Mouse (Mus musculus) limb, embryonic 13.5 days (tissue): ENCODE data around the gene Lypd5. TPM values are rescaled to one million over a fixed set of nuclear protein-coding genes. Genes with fewer than 3 reads are reported as not detected.

Source experiments
- ATAC-seq: fragments of 200-750 bp; cut with Nextera tagmentation; 2 replicates; pipeline ENCODE4 v1.8.0; 2017; ENCODE audit warnings: low read depth, moderate number of reproducible peaks, moderate TSS enrichment; ENCODE audit not compliant: low FRiP score
- H3K27ac ChIP-seq: fragments of 300-500 bp; sonication (generic); 2 replicates; pipeline ENCODE4 v1.5.1; 2015; ENCODE audit warnings: inconsistent platforms, mild to moderate bottlenecking, moderate library complexity
- H3K27me3 ChIP-seq: fragments of 300-500 bp; sonication (generic); 2 replicates; pipeline ENCODE4 v1.6.1; 2015; ENCODE audit warnings: mild to moderate bottlenecking, inconsistent platforms
- H3K36me3 ChIP-seq: fragments of 300-500 bp; sonication (generic); 2 replicates; pipeline ENCODE4 v1.6.1; 2015; ENCODE audit warnings: inconsistent platforms, mild to moderate bottlenecking, moderate library complexity
- H3K4me1 ChIP-seq: fragments of 300-500 bp; sonication (generic); 2 replicates; pipeline ENCODE4 v1.6.1; 2015; ENCODE audit warnings: inconsistent platforms
- H3K4me2 ChIP-seq: fragments of 300-500 bp; sonication (generic); replicated peaks from 2 replicates; pipeline ENCODE4 v1.6.1; 2015; ENCODE audit warnings: inconsistent platforms, mild to moderate bottlenecking, moderate library complexity
- H3K4me3 ChIP-seq: fragments of 300-500 bp; sonication (generic); 2 replicates; pipeline ENCODE4 v1.5.1; 2015; ENCODE audit warnings: moderate library complexity, mild to moderate bottlenecking, inconsistent platforms
- H3K9ac ChIP-seq: fragments of 300-500 bp; sonication (generic); 2 replicates; pipeline ENCODE4 v1.6.1; 2015; ENCODE audit warnings: mild to moderate bottlenecking, inconsistent platforms
- H3K9me3 ChIP-seq: fragments of 300-500 bp; sonication (generic); 2 replicates; pipeline ENCODE4 v1.6.1; 2016; ENCODE audit warnings: inconsistent platforms
- WGBS: fragments of 180-500 bp; shearing (Covaris S2); methylation state at CpG from one replicate; pipeline ENCODE4 v1.1.7; 2015; 5-methylcytosine and 5-hydroxymethylcytosine counted together
- polyA plus RNA-seq: library from polyadenylated mRNA; unstranded; fragments of >200 nt; fragmentation: Nextera tagmentation; extraction: Ambion mirVana; gene quantifications from 2 replicates; pipeline ENCODE4 v1.2.1, GENCODE M21; 2015

Lypd5 gene
- not detected in 2 replicates for polyA plus RNA-seq

DNA sequence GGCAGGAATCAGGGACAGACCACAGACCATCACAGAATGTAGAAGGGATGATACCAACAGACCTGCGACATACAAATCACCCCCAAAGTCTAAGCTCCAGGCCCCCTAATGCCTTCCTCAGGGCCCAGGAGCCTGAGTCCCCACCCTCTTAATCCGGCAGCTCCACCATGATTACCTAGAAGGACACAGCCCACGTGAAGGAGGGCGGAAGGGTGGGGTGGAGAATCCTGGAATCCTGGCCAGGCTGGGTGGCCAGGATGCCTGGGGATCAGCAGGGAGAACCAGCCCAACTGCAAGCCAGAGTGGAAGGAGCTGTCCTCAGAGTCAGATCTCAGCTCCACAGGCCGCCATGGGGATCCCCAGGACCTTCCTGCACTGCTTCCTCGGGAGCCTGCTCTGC lies at the start of gene Lypd5:
Gene Lypd5, plus strand, starts transcription at position 301 of the 400 bp plus-strand sequence.
- Histone ChIP-seq H3K27ac (no peak within 1 kb of the TSS), H3K27me3 (peaks cover 28% of the 10 kb centered on the region), H3K4me1 (no peaks in the 10 kb centered on the region), H3K9ac (no peak within 1 kb of the TSS), H3K4me3 (no peak within 1 kb of the TSS), H3K36me3 (no peaks in the 10 kb centered on the region), H3K9me3 (no peaks in the 10 kb centered on the region), H3K4me2 (no peak within 1 kb of the TSS)
- WGBS: 41% methylated on average over 6 of the region's 6 CpGs
- no peak for ATAC-seq

- ATAC-seq: peak; percentile 51
- Histone ChIP-seq H3K4me2 (peak overlapping the region; percentile 88), H3K36me3 (peaks cover 54% of the 10 kb centered on the region), H3K4me3 (peak overlapping the region; percentile 66), H3K27me3 (no peaks in the 10 kb centered on the region), H3K9me3 (no peaks in the 10 kb centered on the region), H3K9ac (peak overlapping the region; percentile 82), H3K27ac (peak overlapping the region; percentile 97), H3K4me1 (peaks cover 14% of the 10 kb centered on the region)
- WGBS: 3% methylated on average over 18 of the region's 18 CpGs
Measured at GRCm38 (mm10) chr7:24299823-24300481, 49.0 kb upstream of the Lypd5 start.

GRCm38 (mm10) chr7:24300771-24301282 lies 48.2 kb upstream of the Lypd5 start, which contains the start of gene Zfp61:
Gene Zfp61, minus strand, starts transcription at chr7:24301232.
- H3K4me1 ChIP-seq: peaks cover 14% of the 10 kb centered on the region
- H3K4me3 ChIP-seq: peak within 1 kb of the TSS; percentile 66
- H3K4me2 ChIP-seq: peak within 1 kb of the TSS; percentile 88
- H3K36me3 ChIP-seq: peaks cover 49% of the 10 kb centered on the region
- H3K27ac ChIP-seq: peak within 1 kb of the TSS; percentile 97
- H3K9ac ChIP-seq: peak within 1 kb of the TSS; percentile 82
- peak; percentile 64 for ATAC-seq
- H3K9me3 ChIP-seq: no peaks in the 10 kb centered on the region
- no peaks in the 10 kb centered on the region for H3K27me3 ChIP-seq
- WGBS: 1% methylated on average over 13 of the region's 13 CpGs

- peak overlapping the region; percentile 88 for H3K4me2 ChIP-seq
- no peaks in the 10 kb centered on the region; the same call in 1 of the 2 replicates for H3K27me3 ChIP-seq
- peak overlapping the region; percentile 63; the same call in 1 of the 2 replicates for H3K27ac ChIP-seq
- H3K4me1 ChIP-seq: peaks cover 8% of the 10 kb centered on the region; the same call in 1 of the 2 replicates
- H3K36me3 ChIP-seq: peaks cover 24% of the 10 kb centered on the region
- 29% methylated on average over 29 of the region's 29 CpGs for WGBS
- no peaks in the 10 kb centered on the region for H3K9me3 ChIP-seq
- H3K4me3 ChIP-seq: peak overlapping the region; percentile 67
- ATAC-seq: no peak; the same call in 1 of the 2 replicates
- H3K9ac ChIP-seq: peak overlapping the region; percentile 85
Measured at GRCm38 (mm10) chr7:24315726-24316566, 33.0 kb upstream of the Lypd5 start.

DNA sequence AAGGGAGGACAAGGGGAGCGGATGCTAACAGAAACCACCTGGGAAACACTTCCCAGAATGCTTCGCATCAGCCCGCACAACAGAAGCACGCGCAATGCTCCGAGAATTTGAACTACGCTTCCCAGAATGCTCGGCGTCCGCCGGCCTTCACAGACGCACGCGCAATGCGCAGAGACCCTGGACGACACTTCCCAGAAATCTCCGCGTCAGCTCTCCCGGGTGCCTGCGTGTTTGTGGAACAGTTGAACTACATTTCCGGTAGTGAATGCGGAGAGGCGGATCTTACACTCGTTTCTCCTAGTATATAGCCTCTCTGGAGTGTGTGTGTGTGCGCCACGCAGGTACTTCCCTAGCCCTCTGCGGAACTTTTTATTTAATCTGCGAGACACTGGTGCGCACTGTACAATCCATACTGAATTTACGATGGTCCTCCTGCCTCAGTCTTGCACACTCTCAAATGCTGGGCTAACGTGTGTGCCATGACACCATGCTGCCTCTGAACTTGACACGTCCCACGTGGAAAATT lies 32.4 kb upstream of the Lypd5 start, which contains the start of gene Zfp94:
Gene Zfp94, minus strand, starts transcription at position 100 of the 526 bp plus-strand sequence.
- WGBS: under 1% methylated on average over 33 of the region's 33 CpGs
- Histone ChIP-seq H3K36me3 (peaks cover 17% of the 10 kb centered on the region), H3K4me1 (peaks cover 8% of the 10 kb centered on the region; the same call in 1 of the 2 replicates), H3K27me3 (no peaks in the 10 kb centered on the region; the same call in 1 of the 2 replicates), H3K4me3 (peak within 1 kb of the TSS; percentile 67), H3K9ac (peak within 1 kb of the TSS; percentile 85), H3K27ac (peak within 1 kb of the TSS; percentile 83; the same call in 1 of the 2 replicates), H3K4me2 (peak within 1 kb of the TSS; percentile 88), H3K9me3 (no peaks in the 10 kb centered on the region)
- peak; percentile 97 for ATAC-seq

GRCm38 (mm10) chr7:24318942-24319341 lies 30.1 kb upstream of the Lypd5 start:
- Histone ChIP-seq H3K4me1 (peaks cover 8% of the 10 kb centered on the region; the same call in 1 of the 2 replicates), H3K4me2 (no peak overlapping the region), H3K9me3 (0 out of 2 replicates have a peak, but pooled peaks cover 3% of the 10 kb centered on the region), H3K4me3 (no peak overlapping the region), H3K9ac (no peak overlapping the region), H3K27me3 (no peaks in the 10 kb centered on the region; the same call in 1 of the 2 replicates), H3K27ac (no peak overlapping the region), H3K36me3 (0 out of 2 replicates have a peak, but pooled peaks cover 4% of the 10 kb centered on the region)
- 66% methylated on average over 6 of the region's 6 CpGs for WGBS
- no peak for ATAC-seq

- Histone ChIP-seq H3K4me3 (no peak overlapping the region), H3K27ac (no peak overlapping the region), H3K9me3 (peaks cover 11% of the 10 kb centered on the region; the same call in 1 of the 2 replicates), H3K4me2 (no peak overlapping the region), H3K27me3 (no peaks in the 10 kb centered on the region; the same call in 1 of the 2 replicates), H3K36me3 (no peaks in the 10 kb centered on the region), H3K4me1 (peaks cover 15% of the 10 kb centered on the region; the same call in 1 of the 2 replicates), H3K9ac (no peak overlapping the region)
- WGBS: 82% methylated on average over 4 of the region's 4 CpGs
- no peak for ATAC-seq
Measured at GRCm38 (mm10) chr7:24322593-24322992, 26.4 kb upstream of the Lypd5 start.

DNA sequence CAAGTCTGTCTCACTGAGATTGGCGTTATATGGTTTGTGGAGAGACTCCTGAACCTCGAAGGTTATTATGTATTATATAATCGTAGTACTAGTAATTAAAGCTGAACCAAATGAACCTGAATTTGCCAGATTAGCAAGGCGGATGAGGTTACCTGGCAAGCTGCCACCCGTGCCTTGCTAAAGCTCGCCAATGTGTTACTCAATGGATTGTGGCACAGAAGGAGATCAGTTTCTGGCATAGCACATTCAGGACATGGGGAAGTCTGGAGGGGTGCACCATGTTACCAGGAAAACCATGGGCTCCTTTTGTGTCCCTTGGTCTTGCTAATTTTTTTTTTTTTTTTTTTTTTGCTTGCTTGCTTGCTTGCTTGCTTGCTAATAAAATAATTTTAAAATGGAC lies 23.8 kb upstream of the Lypd5 start:
- H3K27ac ChIP-seq: peak overlapping the region; percentile 48; the same call in 1 of the 2 replicates
- H3K9me3 ChIP-seq: peaks cover 11% of the 10 kb centered on the region; the same call in 1 of the 2 replicates
- no peaks in the 10 kb centered on the region; the same call in 1 of the 2 replicates for H3K27me3 ChIP-seq
- peak overlapping the region; percentile 64 for H3K4me2 ChIP-seq
- H3K9ac ChIP-seq: peak overlapping the region; percentile 58; the same call in 1 of the 2 replicates
- H3K4me3 ChIP-seq: peak overlapping the region; percentile 40
- ATAC-seq: no peak
- 84% methylated on average over 6 of the region's 6 CpGs for WGBS
- H3K4me1 ChIP-seq: peaks cover 15% of the 10 kb centered on the region; the same call in 1 of the 2 replicates
- H3K36me3 ChIP-seq: no peaks in the 10 kb centered on the region

GRCm38 (mm10) chr7:24325675-24326128 lies 23.3 kb upstream of the Lypd5 start:
- Histone ChIP-seq H3K27ac (peak overlapping the region; percentile 48), H3K36me3 (no peaks in the 10 kb centered on the region), H3K9me3 (peaks cover 11% of the 10 kb centered on the region; the same call in 1 of the 2 replicates), H3K4me2 (peak overlapping the region; percentile 64), H3K27me3 (no peaks in the 10 kb centered on the region; the same call in 1 of the 2 replicates), H3K4me1 (peaks cover 15% of the 10 kb centered on the region; the same call in 1 of the 2 replicates), H3K4me3 (peak overlapping the region; percentile 40), H3K9ac (peak overlapping the region; percentile 58)
- 5% methylated on average over 13 of the region's 13 CpGs for WGBS
- peak; percentile 74 for ATAC-seq

DNA sequence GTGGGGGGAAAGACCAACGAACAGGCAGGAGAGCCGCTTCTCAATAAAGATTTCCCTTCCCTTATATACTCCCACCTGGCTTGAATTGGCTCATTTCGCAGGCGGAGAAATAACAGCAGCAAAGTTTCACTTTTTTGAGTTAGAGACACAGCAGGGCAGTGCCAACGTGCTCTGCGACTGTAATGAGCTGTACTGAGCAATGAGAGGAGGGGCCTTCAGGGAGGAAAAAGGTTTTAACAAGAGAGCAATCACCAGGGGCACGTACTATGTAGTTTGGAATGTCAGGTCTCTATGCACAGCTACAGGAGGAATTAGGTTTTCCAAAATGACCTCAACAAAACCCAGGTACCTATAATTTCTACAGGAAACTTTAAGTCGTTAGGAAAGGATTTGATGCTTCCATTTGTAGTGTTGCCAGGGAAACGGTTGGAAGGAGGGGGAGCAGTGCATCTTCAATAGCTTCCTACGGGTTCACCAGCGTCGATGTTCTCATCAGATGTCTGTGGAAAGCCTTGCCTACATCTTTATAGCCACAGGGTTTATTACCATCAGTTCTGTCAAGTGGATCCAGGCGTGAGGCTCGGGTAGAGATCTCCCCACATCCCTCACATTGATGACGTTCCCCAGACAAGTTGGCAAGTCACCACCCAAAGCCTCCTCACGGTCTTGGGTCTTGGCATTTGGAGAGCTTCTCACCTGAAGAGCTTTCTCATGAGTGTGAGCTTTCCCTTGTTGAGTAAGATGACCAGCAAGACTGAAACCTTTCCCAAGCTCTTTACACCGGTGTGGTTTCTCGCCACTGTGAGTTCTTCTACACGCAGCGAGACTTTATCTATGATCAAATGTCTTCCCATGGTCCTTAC lies 22.5 kb upstream of the Lypd5 start:
- peaks cover 11% of the 10 kb centered on the region; the same call in 1 of the 2 replicates for H3K9me3 ChIP-seq
- H3K4me3 ChIP-seq: peak overlapping the region; percentile 40
- no peaks in the 10 kb centered on the region for H3K36me3 ChIP-seq
- ATAC-seq: peak; percentile 64; the same call in 1 of the 2 replicates
- H3K4me1 ChIP-seq: peaks cover 15% of the 10 kb centered on the region; the same call in 1 of the 2 replicates
- WGBS: 42% methylated on average over 20 of the region's 20 CpGs
- peak overlapping the region; percentile 58 for H3K9ac ChIP-seq
- no peaks in the 10 kb centered on the region for H3K27me3 ChIP-seq
- H3K4me2 ChIP-seq: peak overlapping the region; percentile 64
- peak overlapping the region; percentile 48; the same call in 1 of the 2 replicates for H3K27ac ChIP-seq
